Mouse (Mus musculus): Measurements from ENCODE around the gene Bet1l. TPM values are rescaled to one million over a fixed set of nuclear protein-coding genes. Genes with fewer than 3 reads are reported as not detected.

Gene Bet1l
- polyA plus RNA-seq, 1 experiment from 2014 or later: 52.4 TPM

DNA sequence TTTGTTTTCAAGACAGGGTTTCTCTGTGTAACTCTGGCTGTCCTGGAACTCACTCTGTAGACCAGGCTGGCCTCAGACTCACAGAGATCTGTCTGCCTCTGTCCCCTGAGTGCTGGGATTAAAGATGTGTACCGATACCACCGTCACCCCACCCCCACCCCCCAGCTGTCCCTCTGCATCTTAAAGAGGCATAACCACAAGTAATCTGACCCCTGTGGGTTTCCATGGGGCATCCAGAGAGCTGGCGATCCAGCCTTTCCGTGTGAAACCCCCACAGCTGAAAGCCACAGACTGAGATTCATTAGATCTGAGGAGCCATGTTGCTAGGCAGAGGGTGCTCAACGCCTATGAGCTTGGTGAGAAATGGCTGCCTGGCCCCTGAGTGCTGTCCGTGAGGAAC lies 2.6 kb upstream of the Bet1l start:
- DNase-seq (ENCODE audit: low spot score): no peak

- DNase-seq (ENCODE audit: low spot score): no peak
These were observed 1.4 kb upstream of the Bet1l start for GRCm38 (mm10) chr7:140858746-140859145.

GRCm38 (mm10) chr7:140856785-140857549 lies 410 bp downstream of the Bet1l start, which contains the start of gene Ric8a:
Gene Ric8a (plus strand): TSS chr7:140856957.
- peak; percentile 82 for DNase-seq (ENCODE audit: low spot score)

GRCm38 (mm10) chr7:140855860-140856784 lies 1.3 kb downstream of the Bet1l start, which contains the start of gene Gm45785:
Gene Gm45785 (minus strand): TSS chr7:140856331.
- peak; percentile 66 for DNase-seq (ENCODE audit: low spot score)

DNA sequence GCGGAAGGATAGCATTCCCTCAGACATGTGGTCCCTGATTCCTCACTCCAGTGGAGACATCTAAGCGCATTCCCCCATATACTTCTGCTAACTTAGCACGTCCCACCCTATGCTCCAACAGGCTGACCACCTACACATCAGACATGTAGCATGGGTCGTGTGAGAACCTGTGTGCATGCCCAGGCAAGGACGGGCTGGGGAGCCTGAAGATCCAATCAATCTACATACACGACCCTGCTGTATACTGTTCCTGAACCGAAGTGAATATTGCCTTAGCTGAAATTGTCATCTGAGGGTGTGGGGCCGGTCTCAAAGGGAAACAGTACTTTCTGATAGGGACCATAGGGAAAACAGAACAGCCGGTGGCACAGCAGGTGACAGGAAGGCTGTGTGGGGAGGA lies 2.2 kb downstream of the Bet1l start:
- no peak for DNase-seq (ENCODE audit: low spot score)

- DNase-seq (ENCODE audit: low spot score): no peak
These were observed 2.9 kb downstream of the Bet1l start for GRCm38 (mm10) chr7:140854483-140854882.

- no peak for DNase-seq (ENCODE audit: low spot score)
These were observed 4.0 kb downstream of the Bet1l start for GRCm38 (mm10) chr7:140853386-140853785.

GRCm38 (mm10) chr7:140851916-140852315 lies 5.5 kb downstream of the Bet1l start:
- DNase-seq (ENCODE audit: low spot score): no peak

DNA sequence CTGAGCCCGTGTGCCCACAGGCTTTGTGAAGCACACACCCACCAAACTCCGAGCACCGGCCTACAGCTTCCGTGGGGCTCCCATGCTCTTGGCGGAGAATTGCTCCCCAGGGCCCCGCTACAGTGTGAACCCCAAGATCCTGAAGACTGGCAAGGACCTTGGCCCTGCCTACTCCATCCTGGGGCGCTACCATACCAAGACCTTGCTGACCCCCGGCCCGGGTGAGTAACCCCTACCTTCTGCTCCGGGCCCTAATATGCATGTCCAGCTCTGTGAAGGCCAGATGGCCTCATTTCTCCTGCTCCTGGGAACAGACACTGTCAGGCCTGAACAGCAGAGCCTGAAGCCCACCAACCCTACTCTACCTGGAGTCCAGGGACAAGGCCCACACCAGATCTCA lies 8.8 kb downstream of the Bet1l start:
- no peak for DNase-seq (ENCODE audit: low spot score)

- DNase-seq (ENCODE audit: low spot score): no peak
These were observed 9.4 kb downstream of the Bet1l start, which contains the start of gene Odf3 for GRCm38 (mm10) chr7:140847755-140848580. Gene Odf3 (plus strand): TSS chr7:140847805.

DNA sequence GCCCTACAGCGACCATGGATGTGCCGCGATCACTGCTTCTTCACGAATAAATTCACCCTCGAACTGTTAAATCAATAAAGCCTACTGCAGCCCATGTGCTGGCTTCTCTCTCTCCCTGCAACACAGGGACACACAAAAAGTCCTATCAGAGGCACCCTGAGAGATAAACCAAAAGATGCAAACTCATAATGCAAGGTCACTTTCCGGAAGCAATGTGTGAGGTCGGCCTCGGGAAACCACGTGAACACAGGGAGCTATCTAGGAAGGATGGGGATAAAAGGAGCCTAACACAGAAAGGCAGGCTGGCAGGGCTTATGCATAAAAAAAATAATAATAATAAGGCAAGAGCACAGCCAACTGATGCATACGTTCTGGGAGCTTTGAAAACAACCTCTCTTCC lies 10.7 kb downstream of the Bet1l start:
- no peak for DNase-seq (ENCODE audit: low spot score)

DNA sequence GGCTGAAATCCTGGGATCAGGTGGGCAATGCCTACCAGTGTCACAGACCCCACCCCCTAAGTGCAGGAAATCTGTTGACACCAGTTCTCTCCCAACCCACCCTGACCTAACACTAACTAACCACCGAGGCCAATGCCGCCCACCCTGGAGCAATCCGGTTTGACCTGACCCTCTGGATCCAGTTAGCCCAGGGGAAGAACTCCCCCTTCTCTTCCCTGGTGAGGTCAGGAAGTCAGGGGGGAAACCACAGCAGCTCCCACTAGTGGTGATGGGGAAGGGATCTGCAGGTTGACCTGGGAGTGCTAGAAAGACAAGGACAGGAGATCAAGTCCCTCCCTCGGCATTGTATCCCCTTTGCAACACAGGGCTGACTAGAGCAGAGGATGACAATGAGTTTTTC lies 11.7 kb downstream of the Bet1l start:
- DNase-seq (ENCODE audit: low spot score): no peak

GRCm38 (mm10) chr7:140844905-140845665 lies 12.3 kb downstream of the Bet1l start, which contains the start of gene Scgb1c1:
Gene Scgb1c1 (plus strand): TSS chr7:140845547.
- peak; percentile 88 for DNase-seq (ENCODE audit: low spot score)

DNA sequence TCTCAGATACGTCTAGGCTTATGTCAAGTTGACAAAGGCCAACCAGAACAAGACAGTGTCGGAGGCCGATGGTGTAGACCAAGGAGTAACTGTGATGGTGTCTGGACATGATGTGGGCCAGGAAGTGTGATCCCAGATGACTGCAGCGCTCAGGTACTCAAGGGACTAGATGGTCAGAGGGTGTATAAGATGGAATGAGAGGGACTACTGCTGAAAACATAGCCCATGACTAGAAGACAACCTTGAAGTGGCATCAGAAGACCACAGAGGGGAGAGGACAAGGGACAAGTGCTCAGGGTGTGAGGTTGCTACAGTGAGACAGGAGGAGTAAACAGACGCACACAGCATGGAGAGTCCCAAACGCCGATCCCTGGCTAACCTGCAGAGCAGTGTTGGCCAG lies 13.6 kb downstream of the Bet1l start:
- no peak for DNase-seq (ENCODE audit: low spot score)

DNA sequence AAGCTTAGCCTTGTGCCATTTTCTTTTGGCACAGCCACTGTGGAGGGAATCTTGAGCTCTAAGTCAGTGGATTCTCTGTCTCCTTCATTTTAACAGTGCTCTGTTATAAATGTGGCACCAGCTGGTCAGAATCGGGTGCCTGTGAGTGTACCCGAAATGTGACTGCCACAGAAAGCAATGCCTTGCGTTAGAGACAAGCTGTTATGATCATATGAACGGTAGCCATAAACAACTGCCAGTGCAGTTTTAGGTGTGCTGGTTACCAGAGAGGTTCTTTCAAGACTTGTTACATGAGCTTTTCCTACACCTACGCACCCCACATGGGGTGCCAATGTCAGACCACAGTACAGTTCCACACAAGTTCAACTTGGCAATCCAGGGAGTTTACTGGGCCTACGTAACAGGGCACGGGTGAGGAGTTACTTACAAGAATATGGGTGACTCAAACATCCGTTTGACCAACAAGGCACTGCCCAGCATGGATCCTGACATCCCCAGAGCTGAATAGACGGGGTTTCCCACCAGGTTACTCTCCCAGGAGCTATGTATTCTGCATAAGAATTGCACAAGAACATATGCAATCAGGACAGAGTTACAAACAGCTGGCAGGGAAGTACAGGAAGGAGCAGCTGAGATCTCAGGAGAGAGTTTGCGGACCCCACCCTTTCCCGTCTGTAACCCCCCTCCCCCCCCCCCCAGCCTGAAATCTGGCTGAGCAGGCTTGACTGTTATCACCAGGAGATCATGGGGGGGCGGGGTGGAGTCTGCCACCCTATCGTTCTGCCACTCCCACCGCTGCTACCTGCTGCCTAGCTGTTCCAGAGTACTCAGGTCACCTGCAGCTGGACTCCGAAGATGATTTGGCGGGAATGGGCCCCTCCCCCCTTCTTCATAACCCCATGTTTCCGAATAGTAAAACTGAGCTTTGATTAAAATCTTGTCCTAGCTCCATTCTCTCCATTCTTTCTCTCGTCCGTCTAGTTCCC lies 16.3 kb downstream of the Bet1l start:
- DNase-seq (ENCODE audit: low spot score): no peak

GRCm38 (mm10) chr7:140839556-140839955 lies 17.8 kb downstream of the Bet1l start:
- no peak for DNase-seq (ENCODE audit: low spot score)

DNA sequence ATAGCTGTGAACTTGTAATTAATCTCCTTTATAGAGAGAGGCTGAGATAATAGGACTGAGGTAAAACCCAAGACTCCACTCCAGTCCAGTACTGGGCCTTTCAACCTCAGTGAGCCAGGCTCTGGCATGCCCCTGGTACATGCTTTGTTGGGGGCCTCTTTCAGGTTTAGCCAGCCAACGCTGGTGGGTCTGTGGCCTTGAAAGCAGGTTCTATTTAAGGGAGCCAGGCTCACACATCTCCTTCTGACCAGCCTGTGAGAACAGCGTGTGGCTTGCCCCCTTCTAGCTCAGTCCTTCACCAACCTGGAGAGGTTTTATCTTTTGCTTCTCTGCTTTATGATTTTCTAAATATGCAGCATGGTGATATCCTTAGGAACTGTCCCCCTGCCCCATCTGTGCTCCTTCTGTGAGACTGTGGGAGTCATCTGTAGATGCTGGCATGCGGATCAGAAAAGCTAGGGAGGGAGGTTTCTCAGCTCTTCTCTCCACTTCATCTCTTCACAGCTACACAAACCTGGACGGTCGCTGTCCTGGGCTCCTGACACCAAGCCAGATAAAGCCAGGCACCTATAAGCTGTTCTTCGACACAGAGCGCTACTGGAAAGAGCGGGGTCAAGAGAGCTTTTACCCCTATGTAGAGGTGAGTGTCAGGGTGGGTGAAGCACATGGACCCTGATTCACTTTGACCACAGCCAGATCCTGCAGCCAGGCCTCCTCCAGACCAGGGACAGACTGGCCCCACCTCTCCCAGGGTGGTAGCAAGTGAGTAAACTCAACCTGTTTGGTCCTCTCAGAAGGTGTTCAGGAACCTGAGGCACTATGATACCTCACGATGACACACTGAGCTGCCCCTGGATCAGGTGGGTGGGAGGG lies 20.9 kb downstream of the Bet1l start:
- DNase-seq (ENCODE audit: low spot score): no peak

GRCm38 (mm10) chr7:140835758-140836087 lies 21.7 kb downstream of the Bet1l start:
- no peak for DNase-seq (ENCODE audit: low spot score)
